Mouse (Mus musculus) MEL (cell line): ENCODE measurements around the gene Xkr8. TPM values are rescaled to one million over a fixed set of nuclear protein-coding genes. Genes with fewer than 3 reads are reported as not detected.

Experiments
- DNase-seq: peaks from one replicate; pipeline ENCODE4 v3.0.0; 2011; ENCODE audit warnings: low read depth, low spot score
- H3K27ac ChIP-seq: 2 replicates; pipeline ENCODE4 v1.5.1; 2012; ENCODE audit warnings: low read depth, mild to moderate bottlenecking, control low read depth, low read length, moderate library complexity; ENCODE audit not compliant: control insufficient read depth
- H3K27me3 ChIP-seq, 2 experiments: fragments of 150-350 bp in 1 of 2; sonication (generic) in 1 of 2; 2 replicates each; pipeline ENCODE4 v1.6.1; 2012; ENCODE audit warnings: low read length in 2 of 2, mild to moderate bottlenecking in 2 of 2, improper control_type of control experiment in 1 of 2, moderate library complexity in 1 of 2; ENCODE audit not compliant: insufficient read depth in 2 of 2, control insufficient read depth in 1 of 2
- H3K36me3 ChIP-seq, 2 experiments: 2 replicates each; pipeline ENCODE4 v1.6.1; 2012 to 2014; ENCODE audit warnings: low read length in 2 of 2, improper control_type of control experiment in 1 of 2, inconsistent platforms in 1 of 2, mild to moderate bottlenecking in 1 of 2; ENCODE audit not compliant: insufficient read depth in 2 of 2, control insufficient read depth in 1 of 2
- H3K4me1 ChIP-seq, 2 experiments: fragments of 150-350 bp in 1 of 2; sonication (generic) in 1 of 2; 2 replicates each; pipeline ENCODE4 v1.6.1; 2012; ENCODE audit warnings: low read length in 2 of 2, improper control_type of control experiment in 1 of 2, mild to moderate bottlenecking in 1 of 2; ENCODE audit not compliant: insufficient read depth in 2 of 2, control insufficient read depth in 1 of 2
- H3K4me3 ChIP-seq, 2 experiments: fragments of 150-350 bp in 1 of 2; sonication (generic) in 1 of 2; 2 replicates each; pipeline ENCODE4 v1.5.1; 2012; ENCODE audit warnings: low read depth in 2 of 2, low read length in 2 of 2, mild to moderate bottlenecking in 2 of 2, moderate library complexity in 2 of 2, control low read depth in 1 of 2, improper control_type of control experiment in 1 of 2; ENCODE audit not compliant: control insufficient read depth in 1 of 2, insufficient read depth in 1 of 2
- H3K79me2 ChIP-seq: 2 replicates; pipeline ENCODE4 v1.6.1; 2012; ENCODE audit warnings: mild to moderate bottlenecking, low read length, moderate library complexity; ENCODE audit not compliant: control insufficient read depth, poor library complexity, insufficient read depth
- H3K9ac ChIP-seq: 2 replicates; pipeline ENCODE4 v1.6.1; 2012; ENCODE audit warnings: low read depth, mild to moderate bottlenecking, control low read depth, low read length, moderate library complexity; ENCODE audit not compliant: control insufficient read depth, poor library complexity, severe bottlenecking
- H3K9me3 ChIP-seq: fragments of 150-350 bp; sonication (generic); replicated peaks from 2 replicates; pipeline ENCODE4 v1.6.1; 2012; ENCODE audit warnings: mild to moderate bottlenecking, low read length, improper control_type of control experiment, moderate library complexity; ENCODE audit not compliant: insufficient read depth
- ELF1 ChIP-seq: IDR thresholded peaks from 2 replicates; pipeline ENCODE4 v1.6.1; 2014; ENCODE audit warnings: low read depth, mild to moderate bottlenecking, inconsistent platforms, low read length, improper control_type of control experiment, moderate library complexity
- GATA1 ChIP-seq: IDR thresholded peaks from 2 replicates; pipeline ENCODE4 v1.6.1; 2011; ENCODE audit warnings: low read depth, low read length, improper control_type of control experiment
- HCFC1 ChIP-seq: IDR thresholded peaks from 2 replicates; pipeline ENCODE4 v1.6.1; 2012; ENCODE audit warnings: low read depth, mild to moderate bottlenecking, inconsistent platforms, low read length, improper control_type of control experiment, moderate library complexity
- JUND ChIP-seq: IDR thresholded peaks from 2 replicates; pipeline ENCODE4 v1.6.1; 2011; ENCODE audit warnings: low read depth, mild to moderate bottlenecking, improper control_type of control experiment, low read length
- KAT2A ChIP-seq: conservative IDR thresholded peaks from 2 replicates; pipeline ENCODE4 v1.6.1; 2012; ENCODE audit warnings: low read depth, low read length, improper control_type of control experiment, inconsistent platforms
- MAX ChIP-seq: IDR thresholded peaks from 2 replicates; pipeline ENCODE4 v1.6.1; 2011; ENCODE audit warnings: low read length, improper control_type of control experiment
- MAZ ChIP-seq: IDR thresholded peaks from 2 replicates; pipeline ENCODE4 v1.6.1; 2012; ENCODE audit warnings: low read depth, mild to moderate bottlenecking, inconsistent platforms, low read length, improper control_type of control experiment
- MXI1 ChIP-seq: IDR thresholded peaks from 2 replicates; pipeline ENCODE4 v1.6.1; 2011; ENCODE audit warnings: mild to moderate bottlenecking, low read depth, low read length, improper control_type of control experiment
- NELFE ChIP-seq: IDR thresholded peaks from 2 replicates; pipeline ENCODE4 v1.6.1; 2011; ENCODE audit warnings: low read depth, low read length, improper control_type of control experiment
- NRF1 ChIP-seq: IDR thresholded peaks from 2 replicates; pipeline ENCODE4 v1.6.1; 2014; ENCODE audit warnings: low read depth, mild to moderate bottlenecking, inconsistent platforms, low read length, improper control_type of control experiment, moderate library complexity; ENCODE audit not compliant: poor library complexity, insufficient read depth, severe bottlenecking
- POLR2A ChIP-seq, 2 experiments: IDR thresholded peaks; 2 replicates each; pipeline ENCODE4 v1.6.1; 2011 to 2012; ENCODE audit warnings: low read length in 2 of 2, mild to moderate bottlenecking in 2 of 2, control low read depth in 1 of 2, improper control_type of control experiment in 1 of 2, low read depth in 1 of 2, moderate library complexity in 1 of 2; ENCODE audit not compliant: control insufficient read depth in 1 of 2, insufficient read depth in 1 of 2, poor library complexity in 1 of 2
- POLR2AphosphoS2 ChIP-seq: IDR thresholded peaks from 2 replicates; pipeline ENCODE4 v1.6.1; 2011; ENCODE audit warnings: low read length, improper control_type of control experiment
- POLR2AphosphoS5 ChIP-seq: IDR thresholded peaks from 2 replicates; pipeline ENCODE4 v1.6.1; 2012; ENCODE audit warnings: low read depth, borderline replicate concordance, mild to moderate bottlenecking, inconsistent platforms, low read length, moderate library complexity, mixed read lengths
- RAD21 ChIP-seq: IDR thresholded peaks from 2 replicates; pipeline ENCODE4 v1.6.1; 2011; ENCODE audit warnings: mild to moderate bottlenecking, low read depth, low read length, improper control_type of control experiment
- RCOR1 ChIP-seq: IDR thresholded peaks from 2 replicates; pipeline ENCODE4 v1.6.1; 2012; ENCODE audit warnings: low read depth, mild to moderate bottlenecking, inconsistent platforms, low read length, improper control_type of control experiment
- SIN3A ChIP-seq: IDR thresholded peaks from 2 replicates; pipeline ENCODE4 v1.6.1; 2012; ENCODE audit warnings: low read length, improper control_type of control experiment, inconsistent platforms
- TBP ChIP-seq: IDR thresholded peaks from 2 replicates; pipeline ENCODE4 v1.8.0; 2011; ENCODE audit warnings: low read depth, low read length, improper control_type of control experiment
- TCF12 ChIP-seq: IDR thresholded peaks from 2 replicates; pipeline ENCODE4 v1.6.1; 2014; ENCODE audit warnings: low read depth, mild to moderate bottlenecking, inconsistent platforms, low read length, improper control_type of control experiment, moderate library complexity
- UBTF ChIP-seq: IDR thresholded peaks from 2 replicates; pipeline ENCODE4 v1.6.1; 2012; ENCODE audit warnings: low read depth, mild to moderate bottlenecking, inconsistent platforms, low read length, improper control_type of control experiment, moderate library complexity, borderline replicate concordance; ENCODE audit not compliant: insufficient read depth
- USF2 ChIP-seq, 2 experiments: IDR thresholded peaks; 2 replicates each; pipeline ENCODE4 v1.6.1; 2011 to 2012; ENCODE audit warnings: improper control_type of control experiment in 2 of 2, low read length in 2 of 2, borderline replicate concordance in 1 of 2, inconsistent platforms in 1 of 2, low read depth in 1 of 2, mild to moderate bottlenecking in 1 of 2; ENCODE audit not compliant: insufficient read depth in 1 of 2
- ZC3H11A ChIP-seq: IDR thresholded peaks from 2 replicates; pipeline ENCODE4 v1.6.1; 2012; ENCODE audit warnings: low read depth, mild to moderate bottlenecking, inconsistent platforms, low read length, improper control_type of control experiment
- ZMIZ1 ChIP-seq: IDR thresholded peaks from 2 replicates; pipeline ENCODE4 v1.6.1; 2012; ENCODE audit warnings: low read depth, mild to moderate bottlenecking, inconsistent platforms, low read length, improper control_type of control experiment, moderate library complexity
- ZNF384 ChIP-seq: IDR thresholded peaks from 2 replicates; pipeline ENCODE4 v1.6.1; 2012; ENCODE audit warnings: low read depth, mild to moderate bottlenecking, inconsistent platforms, low read length, improper control_type of control experiment
- polyA plus RNA-seq, 2 experiments: library from polyadenylated mRNA; stranded (reverse) in 1 of 2; unstranded in 1 of 2; fragments of >175 nt in 1 of 2; fragments of >200 nt in 1 of 2; gene quantifications; 2 replicates each; pipeline versions ENCODE4 v1.2.1 to v1.2.4; 2012; ENCODE audit warnings: low replicate concordance in 2 of 2, low read depth in 1 of 2; ENCODE audit not compliant: insufficient read length in 2 of 2, insufficient read depth in 1 of 2, missing spikeins in 1 of 2
- total RNA-seq: library from RNA; depleted of rRNA; stranded (reverse); fragments of 300-350 nt; gene quantifications from 2 replicates; pipeline ENCODE4 v1.2.3, GENCODE M21; 2012; rRNA removed

Xkr8 gene
- total RNA-seq: 2.4 and 2.8 TPM in 2 replicates
- 1 to 10 TPM in 1 of 2 experiments, not detected in 1; 3.9 TPM for polyA plus RNA-seq

DNA sequence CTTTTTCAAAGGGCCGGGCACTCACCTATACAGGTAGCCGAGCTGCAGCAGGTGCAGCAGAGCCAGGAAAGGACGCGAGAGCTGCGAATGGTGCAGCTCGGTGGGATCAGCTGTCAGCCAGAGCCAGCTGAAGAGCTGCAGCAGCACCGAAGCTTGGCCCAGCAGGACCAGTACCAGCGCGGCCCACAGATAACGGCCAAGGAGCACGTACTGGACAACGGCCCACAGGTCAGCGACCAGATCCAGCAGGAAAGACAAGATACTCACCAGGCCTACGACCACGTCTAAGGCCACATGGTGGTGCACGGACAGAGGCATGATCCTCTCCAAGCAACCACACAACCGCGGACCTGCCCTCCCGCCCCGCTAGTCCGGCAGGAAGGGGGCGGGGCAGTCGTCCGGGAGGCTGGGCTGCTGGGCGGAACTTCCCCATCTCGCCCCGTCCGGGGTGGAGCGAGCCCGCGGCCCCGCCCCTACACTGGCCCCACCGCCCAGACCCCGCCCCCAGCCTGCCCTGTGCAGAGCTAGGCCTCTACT lies at the start of gene Xkr8:
TSS of gene Xkr8 (minus strand) at position 399 of the 537 bp plus-strand sequence.
- Histone ChIP-seq H3K9me3 (no peaks in the 10 kb centered on the region), H3K9ac (peak within 1 kb of the TSS; percentile 59), H3K27me3 (no peaks in the 10 kb centered on the region), H3K36me3 (peaks cover 0 to 14% of the 10 kb centered on the region in 2 experiments; a peak in 2 of 4 replicates), H3K4me1 (peaks cover 0 to 21% of the 10 kb centered on the region in 2 experiments), H3K27ac (no peak within 1 kb of the TSS), H3K4me3 (peak within 1 kb of the TSS; percentile 67 to 78), H3K79me2 (no peaks in the 10 kb centered on the region)
- DNase-seq: peak; percentile 88
- TF ChIP-seq USF2 (IDR thresholded peaks at IDR 0.05; ENCODE audit: borderline replicate concordance in 1 of 2, insufficient read depth in 1 of 2, low read depth in 1 of 2, low read length in 2 of 2): no peak
- TF ChIP-seq POLR2AphosphoS2: no peak; the same call in 1 of the 2 replicates
- peak; percentile 81 for TF ChIP-seq MXI1
- TF ChIP-seq MAX: peak; percentile 50
- TF ChIP-seq ZNF384: no peak
- 0 out of 2 replicates have a peak, but pooled peaks have one; percentile 46 for TF ChIP-seq ZMIZ1
- no peak for TF ChIP-seq GATA1
- no peak for TF ChIP-seq NRF1
- TF ChIP-seq MAZ: peak; percentile 56; the same call in 1 of the 2 replicates
- no peak for TF ChIP-seq TBP
- TF ChIP-seq NELFE: peak; percentile 64
- TF ChIP-seq UBTF: no peak
- no peak for TF ChIP-seq KAT2A
- TF ChIP-seq RCOR1: no peak
- peak; percentile 76 for TF ChIP-seq SIN3A
- no peak; the same call in 1 of the 2 replicates for TF ChIP-seq RAD21
- TF ChIP-seq HCFC1: peak; percentile 26; the same call in 1 of the 2 replicates
- TF ChIP-seq POLR2A (IDR thresholded peaks at IDR 0.05; ENCODE audit: control insufficient read depth in 1 of 2, insufficient read depth in 1 of 2, low read depth in 1 of 2, low read length in 2 of 2, poor library complexity in 1 of 2): peak; percentile 46 to 66; a peak in 1 of 4 replicates
- TF ChIP-seq ZC3H11A: no peak
- 0 out of 2 replicates have a peak, but pooled peaks have one; percentile 20 for TF ChIP-seq TCF12
- no peak for TF ChIP-seq JUND
- no peak for TF ChIP-seq POLR2AphosphoS5
- TF ChIP-seq ELF1: peak; percentile 47; the same call in 1 of the 2 replicates
